Mouse (Mus musculus) thymus, postnatal 14 days (tissue): ENCODE measurements around the gene Fbxl5.
A peak's percentile ranks its signal among the peaks of the same experiment; 100 is the strongest.

ENCODE experiments used
- DNase-seq: peaks from one replicate; pipeline ENCODE4 v3.0.0; 2021

Fbxl5 gene

DNA sequence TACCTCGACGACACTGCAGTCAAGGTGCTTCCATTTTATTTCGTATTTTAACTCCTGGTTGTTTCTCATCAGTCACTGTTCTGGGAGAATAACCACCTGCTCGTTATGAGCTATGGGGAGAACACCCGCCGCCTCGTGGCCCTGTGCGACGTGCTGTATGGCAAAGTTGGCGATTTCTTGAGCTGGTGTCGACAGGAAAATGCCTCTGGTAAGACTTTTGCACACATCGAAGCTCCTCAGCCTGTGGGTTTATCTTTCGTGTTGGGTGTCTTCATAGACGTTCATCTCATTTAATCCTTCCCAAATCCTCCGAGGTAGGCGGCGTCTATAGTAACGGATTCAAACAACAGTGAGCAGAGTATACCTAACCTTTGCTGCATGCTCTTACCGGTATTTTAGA is at the start of gene Fbxl5:
Fbxl5 (minus strand) TSS at position 101 of the 400 bp plus-strand sequence.
- no peak for DNase-seq

DNA sequence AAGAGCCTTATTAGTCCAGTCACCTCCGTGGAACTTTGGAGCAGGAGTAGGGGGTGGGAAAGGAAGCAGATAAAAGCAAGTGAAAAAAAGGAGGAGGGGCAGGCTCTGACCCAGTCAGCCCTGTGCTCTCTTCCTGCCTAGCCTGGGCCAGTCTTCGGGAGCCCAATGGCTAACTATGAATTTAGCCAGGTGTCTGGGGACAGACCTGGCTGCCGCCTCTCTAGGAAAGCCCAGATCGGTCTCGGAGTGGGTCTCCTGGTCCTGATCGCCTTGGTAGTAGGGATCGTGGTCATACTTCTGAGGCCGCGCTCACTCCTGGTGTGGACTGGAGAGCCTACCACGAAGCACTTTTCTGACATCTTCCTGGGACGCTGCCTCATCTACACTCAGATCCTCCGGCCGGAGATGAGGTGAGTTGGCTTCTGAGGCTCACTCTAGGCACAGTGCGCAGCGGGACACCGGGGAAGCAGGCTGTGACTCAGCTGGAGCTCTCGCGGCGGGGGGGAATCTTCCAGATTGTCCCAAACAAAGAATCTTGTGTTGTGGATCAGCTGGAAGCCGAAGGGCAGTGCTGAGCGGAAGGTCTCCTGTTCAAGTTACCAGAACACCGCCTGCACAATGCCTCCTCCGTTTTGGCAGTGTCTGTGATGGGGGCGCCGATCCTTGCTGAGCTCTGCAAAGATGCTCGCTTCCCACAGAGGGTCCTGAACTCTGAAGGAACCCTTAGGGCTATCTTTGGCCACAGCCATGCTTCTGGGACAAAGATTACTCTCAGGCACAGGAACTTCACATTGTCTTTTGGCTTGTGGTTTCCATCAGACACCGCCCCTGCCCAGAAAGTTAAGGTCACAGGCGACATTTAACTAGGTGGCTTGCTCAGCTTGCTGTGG is 47.5 kb upstream of the Fbxl5 start:
- peak; percentile 13 for DNase-seq

DNA sequence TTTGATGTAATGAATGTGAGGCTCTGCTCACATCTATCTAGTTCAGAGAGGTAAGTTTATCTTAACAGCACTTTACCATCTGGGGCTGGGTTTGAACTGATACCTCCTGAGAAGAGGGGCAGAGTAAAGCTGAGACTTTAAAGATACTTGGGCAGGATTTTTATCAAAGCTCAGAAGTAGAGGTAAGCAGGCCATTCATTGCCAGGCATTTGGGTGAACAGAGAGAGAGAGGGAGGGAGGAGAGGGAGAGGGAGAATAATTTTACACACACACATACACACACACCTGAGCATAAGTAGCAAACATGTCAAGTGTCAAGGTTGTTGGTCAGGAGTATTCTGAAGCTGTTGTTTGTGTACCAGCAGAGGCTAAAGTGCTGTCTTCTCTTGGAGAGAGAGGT is 46.8 kb upstream of the Fbxl5 start, which contains the start of gene Cd38:
Cd38 (plus strand) TSS at position 301 of the 400 bp plus-strand sequence.
- DNase-seq = no peak

DNA sequence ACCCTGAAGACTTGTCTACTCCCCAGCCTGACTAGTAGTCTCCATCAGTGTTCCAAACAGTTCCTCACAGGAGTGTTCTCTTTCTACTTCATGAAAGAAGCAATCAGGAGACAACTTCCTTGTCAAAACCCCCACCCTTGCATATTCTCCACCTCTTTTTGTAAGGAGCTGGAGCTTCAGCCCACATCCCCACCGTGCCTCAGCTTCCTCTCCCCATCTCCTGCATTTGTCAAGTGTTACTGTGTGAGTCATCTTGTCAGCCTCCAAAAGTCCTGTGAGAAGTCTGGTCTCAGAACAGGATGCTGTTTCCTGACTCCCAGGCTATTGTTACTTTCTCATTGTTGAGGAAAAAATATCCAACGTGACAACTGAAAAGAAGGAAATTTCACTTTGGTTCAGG is 43.9 kb upstream of the Fbxl5 start:
- no peak for DNase-seq

DNA sequence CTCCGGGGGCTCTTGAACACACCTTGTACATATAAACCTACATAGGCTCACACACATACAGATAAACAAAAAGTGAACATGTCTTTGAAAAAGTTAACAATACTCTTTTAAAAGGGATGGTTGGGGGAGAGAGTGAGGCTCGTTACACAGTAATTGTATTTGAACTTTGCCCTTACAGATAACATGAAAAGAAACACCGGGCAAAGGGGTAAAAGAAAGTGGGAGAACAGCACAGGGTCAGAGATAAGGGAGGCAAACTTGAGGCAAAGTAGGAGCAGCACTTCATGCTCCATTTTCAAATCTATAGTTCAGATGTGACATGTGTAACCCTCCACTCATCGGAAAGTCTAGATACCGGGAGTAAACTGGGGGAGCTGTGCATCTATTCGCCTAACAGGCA is 42.2 kb upstream of the Fbxl5 start:
- no peak for DNase-seq

DNA sequence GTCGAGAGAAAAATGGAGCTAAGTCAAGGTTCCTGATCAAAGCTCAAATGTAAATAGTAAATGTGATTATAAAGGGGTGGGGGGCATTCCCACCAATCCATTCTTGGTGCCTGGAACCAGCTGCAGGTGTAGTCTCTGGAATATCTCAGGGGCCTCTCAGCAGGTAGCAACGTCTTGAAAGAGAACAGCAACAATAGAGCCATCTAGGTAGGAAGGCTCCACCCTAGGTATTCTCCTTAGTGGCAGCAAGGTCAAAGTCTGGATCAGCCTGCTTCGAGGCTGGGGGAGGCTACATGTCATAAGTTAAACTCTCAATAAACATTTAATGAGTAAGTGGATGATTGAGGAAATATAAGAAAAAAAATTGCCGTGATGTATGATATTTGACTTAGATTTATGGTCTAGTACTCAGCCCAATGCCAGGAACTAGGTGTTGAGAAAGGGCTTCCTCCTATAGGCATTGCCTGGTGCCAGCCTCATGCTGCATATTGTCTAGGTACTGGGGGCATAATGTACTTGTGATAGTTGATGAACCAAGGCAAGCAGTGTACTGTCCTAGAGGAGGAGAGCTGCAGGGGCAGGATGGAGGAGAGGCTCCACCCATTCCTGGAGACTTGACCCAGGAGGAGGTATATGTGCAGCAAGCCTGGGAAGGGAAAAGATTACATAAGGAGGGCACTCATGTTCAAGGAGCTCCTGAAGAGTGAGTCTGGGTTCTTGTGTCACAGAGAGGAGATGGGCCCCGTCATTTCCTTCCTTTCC is 39.4 kb upstream of the Fbxl5 start:
- DNase-seq = no peak

DNA sequence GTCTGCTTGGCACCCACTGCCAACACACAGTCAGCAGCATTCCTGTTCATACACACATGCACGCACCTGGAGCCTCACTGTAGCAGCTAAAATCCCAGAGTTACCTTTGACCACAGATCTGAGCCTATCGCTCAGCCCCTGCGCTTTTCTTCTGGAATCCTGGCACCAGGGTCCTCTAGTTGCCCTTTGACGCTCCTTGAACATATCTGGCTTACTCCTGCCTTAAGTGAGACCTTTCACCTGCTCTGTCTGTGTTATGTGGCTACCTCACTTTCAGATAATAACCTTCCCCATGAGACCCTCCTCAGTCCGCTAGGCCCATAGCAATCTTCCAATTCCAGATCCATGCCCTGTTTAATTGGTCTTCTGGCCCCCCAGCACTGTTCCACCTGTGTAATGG is 38.7 kb upstream of the Fbxl5 start:
- DNase-seq = no peak

DNA sequence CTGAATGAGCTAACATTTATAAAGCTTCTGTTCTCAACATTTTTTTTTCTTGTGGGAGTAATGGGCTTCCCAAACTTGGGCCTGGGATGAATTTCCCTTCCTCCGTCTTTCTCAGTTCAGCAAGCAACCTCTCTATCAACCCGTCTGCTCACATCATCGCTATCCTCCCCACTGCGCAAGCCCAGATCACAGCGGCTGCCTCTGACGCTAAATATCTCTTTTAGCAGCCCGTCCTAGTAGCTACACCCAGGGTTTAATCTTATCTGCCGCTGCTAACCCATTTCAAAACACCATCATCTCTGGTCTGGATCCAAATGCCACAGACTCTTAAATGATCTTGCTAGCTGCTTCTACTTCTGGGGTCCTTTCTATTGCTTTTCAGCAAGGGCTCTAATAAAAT is 38.2 kb upstream of the Fbxl5 start:
- DNase-seq = no peak

DNA sequence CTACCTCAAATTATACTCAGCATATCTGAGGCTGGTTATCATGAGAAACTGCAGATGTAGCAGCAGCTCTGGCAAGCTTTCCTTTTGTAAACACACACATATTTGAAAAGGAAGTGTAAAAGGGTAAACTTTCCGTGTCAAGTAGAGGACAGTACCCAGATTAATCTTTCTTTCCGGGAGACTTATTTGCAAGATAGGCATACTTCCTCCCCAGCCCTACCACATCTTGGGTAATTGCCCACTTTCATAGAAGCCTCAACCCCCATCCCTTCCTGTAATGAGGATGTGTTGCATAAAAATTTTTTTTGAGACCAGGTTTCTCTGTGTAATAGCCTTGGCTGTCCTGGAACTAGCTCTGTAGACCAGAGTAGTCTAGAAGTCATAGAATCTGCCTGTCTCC is 34.3 kb upstream of the Fbxl5 start:
- no peak for DNase-seq

DNA sequence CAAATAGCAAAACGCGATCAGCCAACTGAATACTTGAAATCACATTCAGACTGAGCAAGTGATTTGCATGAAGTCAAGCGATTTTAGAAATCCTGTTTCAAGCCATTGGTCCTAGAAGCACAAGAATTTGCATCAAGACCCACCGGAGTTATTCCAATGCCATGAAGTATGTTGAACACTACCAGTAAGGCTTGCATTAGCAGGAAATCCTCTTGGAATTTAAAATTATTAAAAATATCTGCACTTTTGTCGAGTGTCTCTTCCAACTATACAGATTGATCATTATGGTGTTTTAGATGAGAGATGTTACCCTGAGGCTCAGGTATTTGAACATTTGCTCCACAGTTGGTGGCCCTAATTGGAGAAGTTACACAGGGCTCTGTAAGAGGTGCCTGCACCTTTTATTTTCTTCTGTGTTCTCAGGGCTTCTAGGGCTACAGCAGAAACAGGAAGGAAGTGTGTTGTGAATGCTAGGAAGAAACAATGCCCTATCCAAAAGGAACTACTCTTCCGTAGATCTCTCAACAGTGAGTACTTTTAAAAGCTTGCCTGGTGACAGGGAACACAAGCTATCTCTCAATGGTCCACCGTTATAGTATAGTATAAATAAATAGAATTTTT is 32.5 kb upstream of the Fbxl5 start:
- DNase-seq = no peak

DNA sequence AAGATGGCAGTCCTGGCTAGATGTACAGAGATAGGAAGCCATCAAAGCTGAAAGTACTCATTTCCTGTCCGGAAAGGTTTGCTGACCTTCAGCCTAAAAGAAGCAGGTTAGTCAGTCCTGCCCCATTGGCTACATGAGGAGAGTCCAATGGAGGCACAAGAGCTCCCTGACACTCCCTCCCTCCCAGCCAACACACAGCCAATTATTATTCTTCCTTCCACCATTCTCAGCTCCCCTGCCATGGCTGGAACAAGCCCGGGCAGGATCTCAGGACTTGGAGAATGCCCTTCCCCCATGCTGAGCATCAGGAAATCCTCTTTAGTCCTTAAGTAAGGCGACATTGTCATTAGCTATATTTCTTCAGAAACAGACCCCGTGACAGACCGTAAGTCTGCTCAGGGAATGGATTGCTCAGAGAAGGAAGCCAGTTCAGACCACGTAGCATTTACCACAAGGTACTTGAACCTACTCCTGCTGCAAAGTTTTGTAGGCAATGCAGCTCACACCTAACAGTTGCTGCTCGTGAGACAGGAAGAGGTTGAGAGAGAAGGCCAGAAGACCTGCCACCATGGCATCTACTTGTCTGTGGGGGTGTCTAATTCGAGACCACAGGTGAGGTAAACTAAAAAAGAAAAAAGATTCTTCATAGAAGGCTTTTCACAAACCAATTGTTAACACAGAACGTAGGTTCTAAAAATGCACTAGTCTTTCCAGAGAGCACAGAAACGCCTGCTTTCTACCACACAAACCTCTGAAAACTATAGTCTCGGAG is 31.8 kb upstream of the Fbxl5 start:
- no peak for DNase-seq

DNA sequence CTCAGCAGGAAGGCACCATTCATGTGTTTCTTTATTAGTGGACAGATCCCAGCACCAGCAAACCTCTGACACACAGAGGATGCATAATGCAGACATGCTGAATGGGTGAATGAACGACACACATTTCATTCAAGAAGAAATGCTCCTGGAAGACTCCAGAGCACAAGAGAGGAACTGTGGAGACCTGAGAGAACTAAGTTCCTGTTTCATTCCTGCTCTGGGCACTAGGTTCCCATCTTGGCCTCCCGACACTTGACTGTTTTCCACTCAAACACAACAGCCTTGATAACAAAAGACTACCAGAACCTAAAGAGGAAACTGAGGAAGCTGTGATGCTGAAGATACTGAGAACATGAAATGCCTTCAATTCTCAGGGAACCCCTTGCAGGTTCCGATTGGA is 26.8 kb upstream of the Fbxl5 start:
- DNase-seq = no peak

DNA sequence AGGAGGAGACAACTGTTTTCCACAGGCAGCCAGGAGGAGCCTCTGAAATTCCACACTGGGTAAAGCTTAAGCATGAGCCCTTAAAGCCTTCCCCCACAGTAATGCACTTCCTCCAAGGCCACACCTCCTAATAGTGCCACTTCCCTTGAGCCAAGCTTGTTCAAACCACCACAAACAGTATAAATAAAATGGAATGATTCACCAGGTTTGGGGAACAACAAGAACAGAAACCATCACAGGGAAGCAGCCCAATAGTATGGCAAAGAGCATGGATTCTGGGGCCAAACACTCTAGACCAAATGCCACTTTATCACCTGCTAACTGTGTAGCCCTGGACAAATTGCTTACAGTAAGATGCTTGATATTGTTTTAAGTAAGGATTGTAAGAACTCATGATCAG is 26.1 kb upstream of the Fbxl5 start:
- DNase-seq = no peak

DNA sequence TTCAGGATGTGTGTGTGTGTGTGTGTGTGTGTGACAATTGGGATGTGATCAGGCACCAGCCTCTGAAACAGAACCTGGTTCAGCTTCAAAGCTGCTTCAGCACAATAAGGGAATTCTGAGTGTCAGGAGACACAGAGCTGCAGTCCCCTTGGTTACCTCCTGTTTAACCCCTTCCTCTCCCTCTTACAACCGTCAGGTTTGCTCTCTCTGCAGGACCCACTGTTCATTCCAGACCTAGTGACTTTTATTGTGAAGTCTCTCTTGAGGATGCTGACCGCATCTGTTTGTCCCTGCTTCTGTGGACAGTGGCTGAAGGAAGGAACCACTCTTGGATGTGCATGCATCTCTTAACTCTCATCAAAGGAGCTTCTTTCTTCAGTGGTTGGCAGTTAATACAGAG is 24.8 kb upstream of the Fbxl5 start:
- no peak for DNase-seq

DNA sequence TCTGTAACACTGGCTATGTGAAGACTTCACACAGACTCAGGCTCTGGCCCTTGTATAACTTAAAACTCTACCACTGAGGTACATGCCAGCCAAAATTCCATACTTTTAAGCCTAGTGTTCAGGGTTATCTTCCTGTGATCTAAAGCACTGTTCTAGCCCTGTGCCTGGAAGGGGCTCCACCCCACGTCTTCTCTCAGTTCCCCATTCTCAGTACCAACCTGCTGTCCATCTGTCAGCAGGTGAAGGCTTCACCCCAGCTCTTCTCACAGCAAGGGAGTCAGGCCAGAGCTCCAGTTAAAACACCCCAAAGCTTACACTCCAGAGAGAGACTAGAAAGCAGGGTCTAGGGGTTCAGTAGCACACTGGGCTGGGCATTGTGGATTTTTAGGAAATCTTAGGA is 24.2 kb upstream of the Fbxl5 start:
- no peak for DNase-seq

DNA sequence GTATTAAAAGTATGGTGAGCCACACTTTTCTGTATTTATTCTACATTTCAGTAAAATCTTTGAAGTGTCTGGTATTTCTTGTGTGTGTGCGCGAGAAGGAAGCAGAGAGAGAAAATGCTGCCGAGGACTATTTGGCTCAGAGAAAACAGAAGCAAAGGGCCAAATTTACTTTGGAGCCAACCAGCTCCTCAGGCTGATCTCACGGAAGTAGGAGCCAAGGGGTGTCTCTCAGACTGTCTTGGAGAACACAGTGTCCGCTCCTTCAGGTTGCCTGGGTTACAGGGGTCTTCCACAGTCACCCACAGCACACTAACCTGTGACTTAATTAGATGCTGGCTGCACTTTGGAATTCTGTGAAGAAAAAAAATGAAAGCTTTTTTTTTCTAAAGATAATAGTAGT is 23.6 kb upstream of the Fbxl5 start:
- DNase-seq = no peak

DNA sequence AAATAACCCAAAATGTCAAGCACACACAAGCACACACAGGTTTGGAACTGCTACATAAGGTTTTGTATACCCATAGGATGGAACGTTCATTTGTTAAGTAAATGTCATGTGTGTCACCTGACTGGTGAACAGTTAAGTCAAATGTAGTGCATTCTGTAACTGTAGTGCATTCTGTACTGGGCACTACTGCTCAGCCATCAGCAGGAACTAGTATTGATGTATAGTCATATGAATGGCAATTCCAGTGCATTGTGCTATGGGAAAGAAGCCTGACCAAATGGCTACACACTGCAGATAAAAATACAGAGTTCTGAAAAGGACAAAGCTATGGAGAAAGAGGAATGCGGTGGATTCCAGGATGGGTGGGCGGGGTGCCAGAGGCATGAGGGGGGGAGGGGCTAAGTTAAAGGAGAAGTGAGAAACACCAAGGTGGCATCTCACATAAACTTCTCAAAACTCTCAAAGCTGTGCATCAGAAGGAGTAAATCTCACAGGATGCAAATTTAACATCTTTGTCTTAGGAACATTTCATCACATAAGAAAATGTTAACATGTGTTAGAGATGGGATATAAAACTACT is 21.2 kb upstream of the Fbxl5 start:
- no peak for DNase-seq

DNA sequence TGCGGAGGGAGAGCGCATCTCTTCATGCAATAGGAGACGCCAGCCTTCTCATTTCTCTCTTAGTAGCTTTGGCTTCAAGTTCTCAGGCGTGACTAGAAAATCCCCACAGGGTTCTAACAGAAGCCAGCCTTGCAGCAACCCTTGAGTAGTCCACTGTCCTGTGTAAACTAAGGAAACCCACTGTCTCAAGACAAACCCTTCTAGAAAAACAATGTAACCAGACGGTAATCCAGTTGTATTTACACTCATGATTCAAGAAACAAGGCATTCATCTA is 20.5 kb upstream of the Fbxl5 start:
- DNase-seq = no peak

DNA sequence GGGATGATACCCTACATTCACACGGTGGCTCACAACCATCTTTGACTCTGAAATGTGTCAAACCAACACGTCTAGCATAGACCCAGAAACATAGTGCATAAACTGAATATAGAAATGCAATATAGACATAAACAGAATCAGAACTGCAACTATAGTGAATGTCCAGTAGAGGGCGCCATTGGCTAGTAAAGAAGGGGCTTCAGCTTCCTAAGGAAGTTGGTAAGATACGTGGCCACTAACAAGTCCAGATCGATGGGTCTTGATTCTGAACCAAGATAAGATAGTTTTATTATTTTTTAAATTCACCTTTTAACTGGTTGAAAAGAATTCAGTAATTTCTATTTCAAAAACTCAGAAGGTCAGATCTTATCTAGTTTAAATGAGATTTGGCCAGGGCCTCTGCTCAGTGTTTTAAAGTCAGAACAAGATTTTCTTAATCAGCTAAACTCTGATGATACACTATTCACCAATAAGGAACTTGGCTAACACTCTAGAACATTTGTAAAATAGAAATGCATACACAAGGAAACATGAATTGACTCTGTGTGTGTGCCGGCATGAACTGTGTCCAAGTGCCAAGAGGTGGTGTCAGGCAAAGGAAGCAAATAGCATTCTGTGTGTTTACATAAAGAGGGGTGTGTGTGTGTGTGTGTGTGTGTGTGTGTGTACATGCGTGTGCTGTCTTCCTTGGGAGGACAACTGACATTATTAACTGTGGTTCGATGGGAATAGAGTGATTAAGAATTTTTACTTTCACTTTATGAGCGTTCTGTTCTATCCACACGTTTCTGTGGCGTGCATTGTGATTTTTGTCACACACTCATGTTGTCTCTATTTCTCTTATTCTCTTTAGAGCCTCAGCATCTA is 19.9 kb upstream of the Fbxl5 start:
- DNase-seq = peak; percentile 66

DNA sequence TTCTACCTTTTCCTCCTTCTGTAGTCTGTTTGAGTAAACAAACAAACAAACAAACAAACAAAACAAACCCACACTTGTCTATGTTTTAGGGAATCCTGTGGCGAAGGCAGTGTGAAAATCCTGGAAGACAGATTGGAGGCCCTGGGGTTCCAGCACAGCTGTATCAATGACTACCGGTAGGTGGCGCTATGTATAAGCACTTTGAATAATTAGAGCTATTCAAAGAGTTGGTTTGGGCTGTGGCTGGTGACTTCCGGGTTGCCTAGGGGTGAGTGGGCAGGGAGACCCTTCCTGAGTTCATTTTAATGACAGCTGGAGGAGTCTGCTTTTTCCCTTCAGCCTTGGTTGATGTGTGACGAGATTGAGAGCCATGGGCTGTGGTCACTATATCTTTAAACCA is 15.9 kb upstream of the Fbxl5 start:
- peak; percentile 70 for DNase-seq

DNA sequence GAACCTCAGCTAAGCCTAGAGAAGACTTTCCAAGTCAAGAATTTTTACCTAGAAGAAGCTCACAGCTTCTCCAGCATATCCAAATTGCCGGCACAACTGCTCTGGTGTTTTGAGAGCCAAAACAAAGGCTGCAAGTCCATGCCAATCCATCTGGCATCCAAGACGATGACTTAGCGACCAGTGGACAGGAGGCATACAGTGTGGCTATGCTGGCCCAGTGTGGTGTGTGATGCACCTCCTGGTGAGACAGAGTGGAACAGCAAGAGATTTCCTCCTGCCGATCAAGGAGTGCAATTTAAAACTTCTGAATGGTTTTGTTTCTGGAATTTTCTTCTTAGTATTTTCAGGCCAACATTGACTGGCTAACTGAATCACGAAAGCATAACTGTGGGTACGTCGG is 15.2 kb upstream of the Fbxl5 start:
- peak; percentile 23 for DNase-seq

DNA sequence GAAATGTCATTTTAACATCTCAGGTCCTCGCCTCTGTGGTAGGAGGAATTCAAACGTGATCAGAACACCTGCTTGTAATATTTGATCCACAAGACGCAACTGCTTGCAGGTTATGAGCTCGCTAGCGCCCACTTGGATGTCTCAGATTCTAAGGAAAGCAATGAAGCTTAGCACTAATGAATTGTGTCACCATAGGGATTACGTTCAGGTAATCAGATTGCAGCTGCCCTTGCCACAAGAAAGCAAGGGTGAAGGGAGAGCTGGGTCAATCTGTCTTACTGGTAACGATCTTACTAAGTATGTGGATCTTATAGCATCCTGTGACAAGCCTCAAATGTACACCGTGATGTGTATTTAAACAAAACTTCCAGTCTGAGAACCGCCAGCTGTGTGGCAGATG is 5.9 kb upstream of the Fbxl5 start:
- peak; percentile 44 for DNase-seq
